Mouse (Mus musculus) frontal cortex, adult (tissue): ENCODE data around the gene Atg4d.
"Not testable (repeated sequence)": the region's sequence is repeated elsewhere in the genome, so short reads cannot be mapped to it uniquely, and the experiment has no call there.

Experiments
- ATAC-seq: cut with Nextera tagmentation; 2 replicates; pipeline ENCODE4 v1.9.2; 2017; ENCODE audit warnings: mild to moderate bottlenecking, moderate library complexity, mixed read lengths; ENCODE audit not compliant: low TSS enrichment

Atg4d gene

DNA sequence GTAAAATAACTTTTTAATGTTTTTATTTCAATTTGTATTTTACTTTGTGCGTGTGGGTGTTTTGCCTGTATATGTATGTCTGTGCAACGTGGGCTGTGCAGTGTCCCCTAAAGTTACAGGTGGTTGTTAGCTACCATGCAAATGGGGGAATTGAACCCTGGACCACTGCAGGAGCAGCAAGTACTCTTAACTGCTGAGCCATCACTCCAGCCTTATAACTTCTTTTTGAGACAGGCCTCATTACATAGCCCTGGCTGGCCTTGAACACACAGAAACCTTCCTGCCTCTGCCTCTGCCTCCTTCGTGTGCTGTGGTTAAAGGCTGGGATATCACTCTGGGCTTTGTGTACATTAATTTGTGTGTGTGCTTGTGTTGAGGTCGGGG, 25.6 kb upstream of the Atg4d start:
- ATAC-seq = no peak

DNA sequence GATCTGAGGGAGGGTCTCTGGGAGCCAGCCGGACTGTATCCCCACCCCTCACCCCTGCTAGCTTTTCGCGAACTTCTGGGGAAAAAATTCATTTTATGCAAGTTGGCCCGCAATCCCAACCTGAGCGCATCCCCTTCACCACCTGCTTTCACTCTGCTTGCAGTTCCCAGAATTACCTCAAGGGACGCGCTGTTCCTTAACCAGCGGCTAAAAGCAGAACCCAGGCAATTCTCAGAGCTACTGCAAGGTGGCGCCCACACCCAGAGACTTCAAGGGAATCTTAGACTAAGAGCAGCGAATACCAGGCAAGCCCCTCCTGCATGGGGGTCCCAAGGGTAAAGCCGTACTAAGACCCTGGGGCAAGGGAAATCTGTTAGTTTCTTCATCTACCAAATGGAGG, 23.8 kb upstream of the Atg4d start:
- ATAC-seq = peak; percentile 27; the same call in 1 of the 2 replicates

DNA sequence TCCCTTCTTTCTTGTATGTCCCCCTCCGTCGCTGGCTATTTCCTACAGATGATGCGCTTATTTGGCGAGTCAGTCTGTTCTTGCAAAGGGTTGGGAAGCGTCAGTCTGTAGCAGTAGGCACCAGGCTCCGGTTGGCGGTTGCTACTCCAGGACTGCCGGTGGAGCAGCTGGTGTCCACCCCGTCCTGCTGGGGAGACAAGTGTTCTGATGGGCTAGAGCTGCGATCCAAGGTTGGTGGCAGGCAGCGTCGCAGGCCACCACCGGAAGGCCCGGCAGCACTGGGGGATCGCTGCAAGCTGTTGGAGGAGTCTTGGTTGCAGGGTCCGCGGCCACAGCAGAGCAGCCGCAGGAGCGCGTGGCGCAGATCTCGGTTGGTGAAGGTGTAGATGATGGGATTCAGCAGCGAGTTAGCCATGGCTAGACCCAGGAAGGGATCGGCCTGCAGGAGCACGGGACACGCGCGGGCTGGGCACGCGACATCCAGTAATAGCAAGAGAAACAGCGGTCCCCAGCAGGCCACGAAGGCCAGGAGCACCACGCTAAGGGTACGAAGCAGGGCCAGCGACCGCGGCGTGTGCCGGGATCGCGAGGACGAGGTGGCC, 21.2 kb upstream of the Atg4d start:
- ATAC-seq = peak; percentile 17; the same call in 1 of the 2 replicates

DNA sequence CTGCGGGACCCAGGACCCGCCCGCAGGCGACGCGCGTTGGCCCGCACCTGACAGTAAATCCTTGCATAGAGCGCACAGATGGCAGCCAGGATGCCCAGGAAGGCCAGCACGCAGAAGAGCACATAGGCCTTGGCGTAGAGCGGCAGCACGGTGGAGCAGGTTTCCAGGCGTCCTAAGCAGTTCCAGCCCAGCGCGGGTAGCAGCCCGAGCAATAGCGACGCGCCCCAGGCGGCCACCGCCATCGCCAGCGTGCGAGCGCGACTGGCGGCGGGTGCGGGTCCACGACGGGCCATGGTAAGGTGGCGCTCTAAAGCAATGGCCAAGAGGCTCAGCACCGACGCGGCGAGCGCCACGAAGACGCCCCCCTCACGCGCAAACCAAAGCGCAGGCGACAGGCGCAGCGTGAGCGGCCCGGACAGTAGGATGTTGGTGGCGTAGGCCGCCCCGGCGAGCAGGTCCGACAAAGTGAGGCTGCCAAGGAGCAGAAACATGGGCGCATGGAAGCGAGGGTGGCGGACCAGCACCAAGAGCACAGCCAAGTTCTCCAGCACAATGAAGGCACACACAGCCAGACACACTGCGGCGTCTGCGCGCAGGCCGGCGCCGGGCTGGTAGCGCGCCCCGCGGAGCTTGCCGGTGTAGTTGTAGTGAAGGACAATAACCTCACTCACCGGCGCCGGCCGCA, 20.5 kb upstream of the Atg4d start:
- peak; percentile 39 for ATAC-seq

DNA sequence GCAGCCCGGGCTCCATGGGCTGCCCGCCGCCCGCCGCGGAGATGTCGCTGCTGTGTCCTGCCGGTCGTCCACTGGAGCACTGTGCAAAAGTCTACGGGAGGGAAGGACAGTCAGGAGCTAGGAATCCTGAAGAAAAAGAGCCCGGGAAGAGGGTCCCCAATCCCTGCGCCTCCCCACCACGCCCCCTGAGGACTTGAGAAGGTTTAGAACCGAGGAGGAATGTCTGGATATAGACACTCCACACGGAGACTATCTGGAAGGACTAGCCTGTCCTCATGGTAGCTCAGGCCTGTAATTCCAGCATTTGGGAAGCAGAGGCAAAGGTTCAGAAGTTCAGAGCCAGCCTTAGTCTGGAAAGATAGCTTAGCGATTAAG, 20.0 kb upstream of the Atg4d start:
- no peak for ATAC-seq

DNA sequence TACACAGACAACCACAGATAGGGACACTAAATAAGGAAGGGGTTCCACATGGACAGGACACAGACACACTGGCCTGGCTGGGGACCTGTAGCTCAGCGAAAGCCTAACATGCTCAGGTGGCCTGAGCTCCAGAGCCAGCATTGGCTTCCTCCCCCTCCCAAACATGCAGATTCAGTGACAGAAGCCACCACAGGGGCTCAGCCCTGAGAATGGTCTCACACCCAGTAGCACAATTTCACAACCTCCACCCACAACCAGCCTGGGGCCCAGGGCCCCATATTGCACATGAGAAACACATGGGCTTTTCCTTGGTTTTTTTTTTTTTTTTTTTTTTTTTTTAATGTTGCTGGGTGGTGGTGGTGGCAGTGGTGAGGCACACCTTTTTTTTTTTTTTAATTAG, 18.8 kb upstream of the Atg4d start:
- no peak for ATAC-seq

DNA sequence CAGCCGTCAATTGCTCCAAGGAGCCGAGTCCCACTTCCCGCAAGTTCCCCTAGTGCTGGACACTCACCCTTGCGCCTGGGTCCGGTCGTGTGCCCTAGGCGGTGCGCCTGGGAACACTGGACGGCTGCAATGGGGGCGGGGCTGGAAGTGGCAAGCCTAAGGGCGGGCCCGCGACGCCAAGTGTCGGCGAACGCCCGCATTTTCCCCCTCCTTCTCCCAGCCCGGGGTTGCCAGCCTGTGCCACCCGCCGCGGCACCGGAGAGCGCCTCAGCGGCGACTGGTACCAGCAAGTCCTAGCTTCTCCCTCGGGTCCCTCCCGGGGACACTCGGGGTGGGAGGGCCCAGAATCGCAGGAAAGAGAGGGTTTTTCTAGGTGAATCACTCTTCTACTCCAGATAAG, 16.8 kb upstream of the Atg4d start, which contains the start of gene S1pr5:
Gene S1pr5, minus strand, starts transcription at position 118 of the 400 bp plus-strand sequence.
- ATAC-seq = peak; percentile 16; the same call in 1 of the 2 replicates

DNA sequence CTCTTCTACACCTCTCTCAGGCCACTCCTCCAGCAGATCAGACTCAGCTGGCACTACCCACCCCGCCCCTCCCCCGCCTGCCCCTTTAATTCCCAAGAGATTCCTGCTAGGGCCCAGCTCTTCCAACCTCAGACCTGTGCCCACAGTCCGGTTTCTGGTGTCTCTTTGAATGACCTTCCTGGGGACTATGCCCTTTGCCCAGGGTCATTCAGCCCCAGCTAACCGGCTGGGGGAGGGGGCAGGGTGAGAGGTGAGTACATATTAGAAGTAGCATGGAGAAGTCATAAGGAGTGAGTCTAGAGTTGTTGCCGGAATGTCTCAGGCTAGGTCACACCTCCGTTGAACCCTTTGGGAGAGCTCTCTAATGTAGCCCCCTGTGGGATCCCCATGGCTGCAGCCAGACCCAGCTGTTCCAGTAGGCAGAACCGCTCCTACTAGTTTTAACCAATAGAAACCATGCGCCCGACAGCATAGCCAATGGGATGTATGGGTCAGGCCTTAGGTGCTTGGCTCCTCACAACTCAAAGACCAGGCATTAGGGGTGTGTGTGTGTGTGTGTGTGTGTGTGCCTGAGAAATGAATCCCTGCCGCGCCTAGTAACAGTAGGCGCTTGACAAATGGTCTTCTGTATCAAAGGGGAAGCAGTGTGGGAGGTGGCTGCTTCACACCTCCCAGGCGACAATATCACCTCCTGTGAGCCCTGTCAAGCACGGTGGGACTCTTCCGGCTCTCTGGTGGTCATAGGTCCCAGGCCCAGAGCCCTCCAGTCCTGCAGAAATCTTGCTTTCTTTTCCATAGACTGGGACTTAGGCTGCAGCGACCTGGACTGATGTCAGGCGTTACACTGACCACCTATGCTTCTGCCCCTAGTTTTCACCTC, 15.2 kb upstream of the Atg4d start:
- ATAC-seq = no peak

DNA sequence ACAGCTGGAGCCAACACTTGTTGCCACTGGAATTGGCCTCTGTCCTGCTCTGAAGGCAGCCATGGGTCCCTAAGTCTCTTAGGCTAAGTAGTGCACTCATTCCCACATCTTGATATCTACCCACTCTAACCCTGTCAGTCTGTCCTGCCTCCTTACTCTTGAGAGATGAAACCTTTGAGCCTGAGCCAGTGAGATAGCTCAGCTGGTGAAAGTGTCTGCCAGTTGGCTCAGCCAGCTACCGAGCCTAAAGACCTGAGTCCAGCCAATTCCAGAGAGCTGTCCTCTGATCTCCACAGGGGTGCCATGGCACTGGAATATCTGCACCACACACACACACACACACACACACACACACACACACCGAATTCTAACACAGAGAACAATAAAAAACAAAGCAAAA, 14.6 kb upstream of the Atg4d start:
- no peak for ATAC-seq

DNA sequence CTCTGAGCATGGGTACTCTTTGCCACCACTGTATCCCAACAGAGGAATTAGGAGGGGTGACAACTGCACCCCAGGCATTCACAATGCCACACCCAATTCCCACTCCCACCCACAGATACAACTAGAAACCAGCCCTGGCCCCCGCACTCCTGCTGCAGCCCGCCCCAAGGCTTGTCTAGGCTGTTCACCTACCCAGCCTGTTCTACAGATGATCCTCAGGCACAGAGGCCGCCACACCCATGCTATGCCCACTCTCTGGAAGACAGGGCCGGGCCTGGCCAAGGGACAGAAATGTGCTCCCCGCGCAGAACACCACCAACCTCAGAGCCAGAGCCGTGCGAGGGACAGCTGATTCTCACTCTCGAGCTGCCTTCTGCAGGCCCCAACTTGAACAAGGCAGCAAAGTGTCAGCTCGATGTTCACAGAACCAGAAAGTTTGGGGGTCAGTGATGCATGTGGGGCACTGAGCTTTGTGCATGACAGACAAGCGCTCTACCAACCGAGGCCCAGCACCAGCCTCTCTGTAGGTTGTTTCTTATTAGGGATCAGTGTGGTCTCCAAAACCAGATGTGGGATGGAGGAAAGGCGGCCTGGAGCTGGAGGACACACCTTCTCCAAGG, 13.9 kb upstream of the Atg4d start:
- ATAC-seq = no peak

DNA sequence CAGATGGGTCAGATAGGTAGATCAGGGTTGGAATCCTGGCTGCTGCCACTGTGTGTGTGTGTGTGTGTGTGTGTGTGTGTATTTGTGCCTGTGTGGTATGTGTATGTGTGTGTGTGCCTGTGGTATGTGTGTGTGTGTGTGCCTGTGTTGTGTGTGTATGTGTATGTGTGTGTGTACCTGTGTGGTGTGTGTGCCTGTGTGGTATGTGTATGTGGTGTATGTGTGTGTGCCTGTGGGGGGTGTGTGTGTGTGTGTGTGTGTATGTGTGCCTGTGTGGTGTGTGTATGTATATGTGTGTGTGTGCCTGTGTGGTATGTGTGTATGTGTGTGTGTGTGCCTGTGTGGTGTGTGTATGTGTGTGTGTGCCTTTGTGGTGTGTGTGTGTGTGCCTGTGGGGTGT, 10.4 kb upstream of the Atg4d start:
- no peak for ATAC-seq

DNA sequence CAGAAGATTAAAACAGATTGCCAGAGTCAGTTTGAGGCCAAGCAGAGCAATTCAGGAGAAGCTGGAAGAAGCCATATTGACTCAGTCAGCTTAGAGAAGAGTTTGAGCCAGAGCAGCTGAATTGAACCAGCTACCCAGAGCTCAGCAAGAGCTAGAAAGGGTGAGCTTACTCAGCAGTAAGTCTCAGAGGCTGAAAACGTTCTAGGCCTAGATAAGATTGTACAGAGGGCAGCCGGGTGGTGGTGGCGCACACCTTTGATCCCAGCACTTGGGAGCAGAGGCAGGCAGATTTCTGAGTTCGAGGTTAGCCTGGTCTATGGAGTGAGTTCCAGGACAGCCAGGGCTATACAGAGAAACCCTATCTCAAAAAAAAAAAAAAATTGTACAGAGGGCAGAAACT, 8.7 kb upstream of the Atg4d start:
- ATAC-seq = not testable (repeated sequence)

DNA sequence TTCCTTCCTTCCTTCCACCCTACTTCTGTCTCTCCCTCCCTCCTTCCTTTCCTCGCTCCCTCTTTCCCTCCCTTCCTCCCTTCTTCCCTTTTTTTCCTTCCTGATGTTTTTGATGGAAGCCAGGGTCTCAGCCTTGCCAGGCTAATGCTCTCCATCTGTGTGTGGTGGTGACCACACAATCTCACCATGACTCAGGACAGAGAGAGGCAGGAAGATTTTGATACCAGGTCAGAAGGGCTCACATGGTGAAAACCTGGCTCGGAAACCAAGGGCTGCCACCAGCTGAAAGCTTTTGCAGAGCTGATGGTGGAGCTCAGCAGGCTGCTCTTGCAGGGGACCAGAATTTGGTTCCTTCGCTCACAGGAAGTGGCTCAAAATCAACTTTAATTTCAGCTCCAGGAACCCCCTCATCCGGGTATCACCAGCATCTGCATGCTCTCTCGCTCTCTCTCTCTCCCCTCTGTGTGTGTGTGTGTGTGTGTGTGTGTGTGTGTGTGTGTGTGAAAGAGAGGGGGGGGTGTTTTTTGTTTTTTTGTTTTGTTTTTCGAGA, 4.5 kb upstream of the Atg4d start:
- no peak for ATAC-seq

DNA sequence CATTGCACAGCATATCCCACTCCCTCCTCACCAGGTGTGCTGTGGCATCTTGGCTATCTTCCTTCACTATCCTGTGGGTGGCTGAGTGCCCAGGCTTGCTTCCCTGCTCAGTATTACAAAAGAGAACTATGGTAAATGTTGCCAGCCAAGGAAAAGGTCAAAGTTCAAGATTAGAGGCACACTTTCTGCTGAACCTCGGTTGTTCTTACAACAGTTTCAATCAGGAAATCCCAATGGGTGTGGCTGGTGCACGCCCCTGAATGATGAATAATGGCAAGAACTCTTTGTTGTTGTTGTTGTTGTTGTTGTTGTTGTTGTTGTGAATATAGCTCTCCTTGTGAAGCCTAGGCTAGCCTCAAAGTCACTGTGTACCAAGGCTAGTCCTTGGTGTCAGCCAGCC, 3.3 kb upstream of the Atg4d start:
- no peak for ATAC-seq

DNA sequence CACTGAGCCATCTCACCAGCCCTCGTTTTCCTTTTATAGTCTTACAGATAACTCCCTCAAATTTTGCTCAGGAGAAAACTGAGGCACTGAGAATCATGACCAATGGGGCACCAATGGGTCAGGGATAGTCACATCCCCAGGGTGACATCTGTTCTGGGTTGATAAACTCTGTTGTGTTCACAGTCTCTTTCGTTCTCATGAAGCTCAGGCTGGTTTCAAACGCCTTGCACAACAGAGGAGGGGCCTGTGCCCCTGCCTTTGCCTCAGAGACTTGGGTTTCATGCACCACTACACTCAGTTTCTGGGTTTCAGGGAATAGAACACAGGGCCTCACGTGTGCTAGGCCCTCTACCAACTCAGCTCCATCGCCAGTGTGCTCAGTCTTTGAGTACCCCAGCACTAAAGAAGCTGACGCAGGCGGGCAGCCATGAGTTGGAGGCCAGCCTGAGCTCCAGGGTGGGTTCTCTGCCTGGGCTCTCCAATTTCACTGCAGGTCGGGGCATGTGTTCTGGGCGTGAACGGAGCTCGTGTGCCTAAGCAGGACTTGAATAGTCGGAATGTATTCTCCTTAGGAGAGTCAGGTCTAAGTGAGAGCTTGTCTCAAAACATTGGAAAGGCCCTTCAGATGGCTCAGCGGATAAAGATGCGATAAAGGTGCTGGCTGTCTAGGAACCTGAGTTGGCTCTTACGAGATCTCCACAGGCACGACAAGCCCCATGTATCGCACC, 657 bp upstream of the Atg4d start:
- peak; percentile 23; the same call in 1 of the 2 replicates for ATAC-seq

DNA sequence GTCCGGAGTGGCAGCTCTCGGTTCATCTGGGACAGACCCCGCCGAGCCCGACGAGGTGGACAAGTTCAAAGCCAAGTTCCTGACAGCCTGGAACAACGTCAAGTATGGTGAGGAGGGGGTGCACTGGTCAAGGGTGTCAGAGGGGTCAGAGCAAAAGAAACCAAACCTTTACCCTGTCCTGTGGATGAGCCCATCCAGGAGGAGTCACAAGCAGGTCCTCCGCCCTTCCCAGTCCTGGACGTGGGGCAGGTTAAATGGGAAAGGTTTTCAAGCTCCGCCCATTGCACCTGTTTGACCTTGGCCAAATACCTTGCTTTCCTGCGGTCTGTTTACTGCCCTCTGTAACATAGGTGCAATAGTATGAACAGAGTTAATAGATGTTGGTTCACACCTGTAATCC, 518 bp downstream of the Atg4d start:
- ATAC-seq = no peak

DNA sequence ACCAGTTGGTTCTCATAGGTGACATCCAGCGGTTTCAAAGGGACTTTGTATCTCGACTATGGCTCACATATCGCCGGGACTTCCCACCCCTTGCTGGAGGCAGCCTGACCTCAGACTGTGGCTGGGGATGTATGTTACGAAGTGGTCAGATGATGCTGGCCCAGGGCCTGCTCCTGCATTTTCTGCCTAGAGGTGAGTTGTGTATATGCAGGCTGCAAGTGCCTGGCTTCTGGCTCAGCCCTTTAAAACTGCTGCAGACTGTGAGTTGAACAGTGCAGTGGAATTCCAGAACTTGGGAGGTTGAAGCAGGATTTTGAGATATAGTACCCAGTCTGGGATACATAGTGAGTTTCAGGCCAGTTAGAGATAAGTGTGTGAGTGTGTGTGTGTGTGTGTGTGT, 1.8 kb downstream of the Atg4d start:
- no peak for ATAC-seq

DNA sequence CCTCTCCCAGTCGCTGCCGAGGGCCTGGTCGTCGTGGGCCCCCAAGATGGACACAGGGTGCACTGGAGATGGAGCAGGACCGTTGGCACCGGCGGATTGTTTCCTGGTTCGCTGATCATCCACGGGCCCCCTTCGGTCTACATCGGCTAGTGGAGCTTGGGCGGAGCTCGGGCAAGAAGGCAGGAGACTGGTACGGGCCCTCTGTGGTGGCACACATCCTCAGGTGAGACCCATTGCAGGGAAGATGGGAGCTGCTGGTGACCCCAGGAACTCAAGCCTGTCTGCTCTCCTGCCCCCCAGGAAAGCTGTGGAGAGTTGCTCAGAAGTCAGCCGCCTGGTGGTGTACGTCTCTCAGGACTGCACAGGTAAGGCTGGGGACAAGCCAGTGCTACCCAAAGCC, 3.2 kb downstream of the Atg4d start:
- ATAC-seq = no peak

DNA sequence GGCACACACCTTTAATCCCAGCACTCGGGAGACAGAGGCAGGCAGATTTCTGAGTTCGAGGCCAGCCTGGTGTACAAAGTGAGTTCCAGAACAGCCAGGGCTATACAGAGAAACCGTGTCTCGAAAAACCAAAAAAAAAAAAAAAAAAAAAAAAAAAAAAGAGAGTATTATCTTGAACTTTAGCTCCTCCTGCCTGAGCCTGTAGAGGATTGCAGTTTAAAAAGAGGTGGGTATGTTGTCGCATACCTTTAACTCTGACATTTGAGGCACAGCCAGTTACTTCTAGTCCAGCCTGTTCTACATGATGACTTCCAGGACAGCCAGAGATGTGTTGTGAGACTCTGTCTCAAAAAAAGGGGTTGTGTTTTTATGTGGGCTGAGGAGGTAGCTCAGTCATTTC, 4.5 kb downstream of the Atg4d start:
- ATAC-seq = not testable (repeated sequence)

DNA sequence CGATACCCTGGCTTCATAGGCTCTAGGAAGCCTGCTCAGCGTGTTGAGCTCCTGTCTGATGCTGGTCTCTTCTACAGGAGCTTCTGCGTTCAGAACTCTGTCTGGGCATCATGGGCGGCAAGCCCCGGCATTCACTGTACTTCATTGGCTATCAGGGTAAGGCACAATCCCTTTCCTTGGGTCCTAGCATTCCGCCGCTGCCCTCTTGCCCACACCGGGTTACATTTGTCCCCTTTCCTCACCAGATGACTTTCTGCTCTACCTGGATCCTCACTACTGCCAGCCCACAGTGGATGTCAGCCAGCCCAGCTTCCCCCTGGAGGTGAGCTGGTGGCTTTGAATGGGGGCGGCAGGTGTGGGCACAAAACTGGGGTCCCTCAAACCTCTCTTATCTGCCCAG, 7.3 kb downstream of the Atg4d start:
- no peak for ATAC-seq

DNA sequence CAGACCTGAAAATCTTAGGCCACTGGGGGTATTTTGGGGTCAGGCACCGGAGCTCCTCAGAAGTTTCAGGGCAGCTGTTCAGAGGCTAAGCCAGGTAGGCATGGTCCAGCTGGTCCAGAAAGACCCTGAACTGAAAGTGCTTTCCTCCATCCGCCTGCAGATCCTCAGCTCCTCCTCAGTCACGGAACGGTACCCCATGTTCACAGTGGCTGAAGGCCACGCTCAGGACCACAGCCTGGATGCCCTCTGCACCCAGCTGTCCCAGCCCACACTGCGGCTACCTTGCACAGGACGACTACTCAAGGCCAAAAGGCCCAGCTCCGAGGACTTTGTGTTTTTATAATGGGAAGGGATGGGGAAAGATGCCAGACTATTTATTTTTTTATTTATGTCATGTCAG, 8.0 kb downstream of the Atg4d start:
- no peak for ATAC-seq
